Mouse (Mus musculus) WW6 (cell line): Measurements from ENCODE around the gene Peli2.

Experiments used
- DNase-seq: peaks from one replicate; pipeline ENCODE4 v3.0.0-alpha.2; 2013; ENCODE audit warnings: low read depth, low spot score

Peli2 gene

DNA sequence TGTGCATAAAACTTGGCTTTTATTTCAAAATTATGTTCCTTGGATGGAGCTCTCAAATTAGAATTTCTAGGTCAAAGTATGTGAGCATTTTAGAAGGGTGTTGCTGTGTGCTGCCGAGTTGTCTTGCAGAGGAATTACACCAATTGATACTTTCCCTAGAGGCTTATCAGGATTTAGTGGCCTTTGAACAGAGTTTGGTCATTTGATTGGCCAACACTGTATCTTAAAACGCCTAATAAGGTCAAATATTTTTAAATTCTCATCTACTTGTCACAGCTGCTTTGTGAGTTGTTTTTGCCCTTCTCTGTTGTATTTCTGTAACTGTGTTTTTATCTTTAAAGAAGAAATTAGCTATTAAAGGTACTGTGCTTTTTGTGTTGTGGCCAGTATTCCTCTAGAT lies 32.4 kb downstream of the Peli2 start:
- no peak for DNase-seq

DNA sequence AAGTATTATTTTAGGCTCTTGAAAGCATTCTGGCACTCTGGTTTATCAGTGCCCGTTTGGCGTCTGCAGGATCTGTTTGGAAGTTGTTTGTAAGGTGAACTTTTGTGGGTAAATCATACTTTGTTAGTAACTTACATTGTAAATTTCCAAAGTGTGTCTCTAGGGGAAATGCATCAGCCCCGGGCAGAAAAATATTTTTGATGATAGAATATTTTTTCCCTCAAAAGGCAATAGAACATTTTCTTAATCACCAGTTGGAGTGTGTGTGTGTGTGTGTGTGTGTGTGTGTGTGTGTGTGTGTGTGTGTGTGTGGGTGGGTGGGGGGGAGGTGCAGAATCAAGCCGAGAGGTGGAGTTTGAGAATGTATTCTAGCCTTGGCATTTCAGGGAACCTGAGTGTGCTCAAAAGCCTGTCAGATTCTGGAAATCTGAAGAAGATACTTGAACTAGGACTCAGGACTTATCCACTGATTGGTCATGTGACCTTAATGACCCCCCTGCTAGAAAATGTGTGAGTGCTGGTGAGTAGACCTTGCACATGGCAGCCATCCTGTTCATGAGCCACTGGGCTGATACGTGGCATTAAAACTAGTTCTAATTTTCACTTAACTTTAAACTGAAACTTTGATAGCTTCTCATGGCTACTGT lies 33.4 kb downstream of the Peli2 start:
- no peak for DNase-seq

DNA sequence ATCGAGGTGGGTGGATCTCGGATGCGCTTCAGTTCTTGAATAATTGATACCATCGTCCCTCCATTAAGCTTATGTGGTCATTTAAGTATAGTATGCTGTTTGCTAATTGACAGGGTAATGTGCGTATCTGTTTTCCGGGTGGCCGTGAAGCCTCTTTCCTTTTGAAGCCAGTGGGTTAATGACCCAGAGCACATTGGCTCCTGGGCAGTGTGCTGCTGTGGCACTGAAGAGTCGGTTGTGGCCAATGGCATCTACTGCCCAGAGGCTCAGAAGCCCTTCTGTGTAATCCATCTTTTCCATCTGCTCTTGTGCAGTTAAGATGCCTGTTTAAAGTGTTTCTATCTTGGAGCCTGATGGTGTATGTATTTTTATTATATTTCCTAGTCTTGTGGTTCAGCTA lies 34.0 kb downstream of the Peli2 start:
- no peak for DNase-seq

DNA sequence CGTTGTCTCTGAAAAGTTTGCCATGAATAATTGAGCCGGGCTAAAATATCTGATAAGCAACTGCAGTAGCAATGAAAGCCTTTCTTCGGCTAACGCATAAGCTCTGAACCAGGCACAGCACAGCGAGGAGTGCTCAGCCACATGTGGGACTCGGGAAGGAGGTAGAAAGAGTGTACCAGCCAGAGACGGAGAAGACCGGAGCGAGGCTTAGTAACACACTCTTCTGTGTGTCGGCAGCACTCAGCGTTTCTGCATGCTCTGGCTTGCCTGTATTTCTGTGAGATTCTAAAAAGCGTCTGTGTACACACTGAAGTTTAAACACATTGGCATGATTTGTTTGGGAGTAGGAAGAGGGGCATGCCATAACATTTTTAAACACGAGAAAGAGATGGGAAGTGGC lies 34.5 kb downstream of the Peli2 start:
- DNase-seq, result no peak

DNA sequence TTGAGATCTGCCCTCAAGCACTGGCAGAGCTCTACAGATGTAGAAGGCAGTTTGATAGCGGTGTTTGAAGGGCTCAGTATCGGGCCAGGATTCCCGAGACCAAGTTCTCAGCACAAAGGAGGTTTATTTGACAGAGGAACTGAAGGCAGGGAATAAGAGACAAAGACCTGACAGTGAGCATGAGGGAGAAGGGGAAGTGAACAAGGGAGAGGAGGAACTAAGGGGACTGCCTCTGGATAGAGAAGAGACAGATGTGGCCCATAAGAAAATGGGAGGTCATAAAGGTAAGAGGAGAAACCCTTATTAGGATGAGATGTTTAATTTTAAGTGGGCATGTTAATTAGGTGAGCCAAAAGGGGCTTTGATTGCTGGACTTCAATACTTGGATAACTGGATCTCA lies 36.5 kb downstream of the Peli2 start:
- DNase-seq, result no peak

DNA sequence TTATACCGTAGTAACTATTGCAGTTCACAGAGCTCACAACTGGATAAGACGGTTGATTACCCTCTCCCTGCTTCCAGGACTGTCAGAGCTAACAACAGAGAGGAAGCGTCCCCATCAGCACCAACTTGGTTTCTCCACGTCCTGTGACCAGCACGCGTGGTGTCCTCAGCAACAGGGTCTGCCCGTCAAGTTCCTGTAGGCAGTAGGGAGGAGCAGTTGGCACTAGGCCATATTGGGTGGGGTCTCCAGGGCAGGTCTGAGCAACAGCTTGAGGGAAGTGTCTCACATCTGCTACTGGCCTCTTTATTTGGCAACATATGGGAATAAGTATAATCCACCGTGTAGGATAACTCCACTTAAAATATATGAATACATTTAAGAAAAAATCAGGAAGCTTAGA lies 37.2 kb downstream of the Peli2 start:
- DNase-seq, result no peak

DNA sequence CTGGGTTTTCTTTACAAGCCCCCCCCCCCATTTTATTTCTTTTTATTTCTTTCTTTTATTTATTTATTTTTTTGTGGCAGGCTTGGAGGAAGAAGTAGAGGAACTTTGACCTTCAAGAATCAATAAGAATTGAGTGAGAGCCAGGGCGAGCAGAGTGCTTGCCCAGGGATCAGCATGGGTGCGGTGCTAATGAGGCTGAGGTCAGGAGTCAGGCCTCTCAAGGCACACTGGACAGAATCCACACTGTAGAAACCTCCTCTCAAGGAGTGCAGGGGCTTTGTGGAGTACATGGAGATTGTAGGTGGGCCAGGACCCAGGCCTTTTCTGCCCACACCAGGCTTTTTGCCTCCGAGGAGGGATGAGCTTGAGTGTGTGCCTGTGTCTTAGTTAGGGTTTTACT lies 38.8 kb downstream of the Peli2 start:
- DNase-seq, result no peak

DNA sequence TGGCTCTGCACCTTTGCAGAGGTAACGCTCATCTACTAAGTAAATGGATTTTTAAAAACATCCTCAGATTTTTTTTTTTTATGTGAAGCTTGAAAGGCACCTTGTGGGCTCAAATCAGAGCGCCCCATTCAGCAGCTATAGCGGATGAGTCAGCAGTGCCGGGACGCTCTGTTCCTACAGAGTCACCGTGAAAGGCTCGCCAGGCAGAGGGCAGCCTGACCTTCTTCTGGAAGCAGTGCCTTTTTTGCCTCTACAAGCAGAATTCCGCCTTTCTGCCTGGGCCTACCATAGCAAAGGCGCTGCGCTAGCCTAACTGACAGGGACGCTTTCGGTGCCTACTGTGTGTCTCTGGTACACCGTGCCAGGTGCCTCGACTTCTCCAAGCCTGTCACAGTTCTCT lies 41.8 kb downstream of the Peli2 start:
- no peak for DNase-seq

DNA sequence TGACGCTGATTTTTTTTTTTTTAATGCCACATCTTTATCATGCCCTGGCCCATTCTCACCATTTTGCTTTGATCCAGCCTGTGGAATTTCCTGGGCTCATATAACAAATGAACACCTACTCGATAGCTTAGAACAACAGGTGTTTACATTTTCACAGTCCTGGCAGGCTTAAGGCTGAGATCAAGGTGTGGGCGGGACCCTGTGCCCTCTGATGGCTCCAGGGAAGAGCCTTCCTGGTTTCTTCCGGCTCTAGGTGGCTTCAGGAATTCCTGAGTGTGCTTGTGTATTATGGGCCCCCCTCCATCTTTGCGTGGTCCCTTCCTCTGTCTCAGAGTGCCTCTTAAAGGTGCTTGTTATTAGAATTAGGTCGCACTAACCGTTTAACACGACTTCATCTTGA lies 44.3 kb downstream of the Peli2 start:
- DNase-seq, result no peak

DNA sequence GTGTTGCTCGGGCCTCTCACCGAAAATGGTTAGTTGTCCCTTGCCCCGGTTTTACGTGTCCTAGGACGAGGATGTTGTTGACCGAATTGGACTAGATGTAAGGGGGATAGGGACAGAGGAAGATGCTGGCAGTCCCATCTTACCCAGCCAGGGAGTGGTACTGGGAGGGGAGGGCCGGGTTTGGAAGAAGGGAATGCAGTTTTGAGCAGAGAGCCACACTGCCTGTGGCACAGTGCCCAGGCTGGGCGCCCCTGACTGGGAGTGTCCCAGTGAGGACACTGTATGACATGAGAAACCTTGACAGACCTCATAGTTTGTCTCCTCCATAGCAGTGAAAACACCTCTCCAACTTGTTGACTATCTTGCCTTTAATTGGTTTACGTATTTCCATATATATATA lies 45.8 kb downstream of the Peli2 start:
- no peak for DNase-seq

DNA sequence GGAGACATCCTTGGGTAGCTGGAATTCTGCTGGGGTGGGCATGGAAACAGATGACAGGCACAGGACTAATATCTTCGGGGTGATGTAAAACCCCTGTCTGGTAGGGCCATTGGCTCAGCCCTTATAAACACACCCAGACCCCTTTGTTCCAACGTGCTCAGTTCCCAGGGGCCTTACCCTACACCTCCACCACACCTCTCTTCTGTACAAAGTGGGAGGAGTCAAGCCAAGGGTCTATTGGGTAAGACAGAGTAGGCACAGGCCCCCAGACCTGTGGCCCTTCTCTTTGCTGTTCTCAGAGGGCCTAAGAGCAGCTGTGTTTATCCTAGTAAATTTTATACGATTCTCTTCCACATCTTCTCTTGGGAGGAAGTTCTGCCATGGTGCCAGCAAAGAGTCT lies 46.4 kb downstream of the Peli2 start:
- no peak for DNase-seq

DNA sequence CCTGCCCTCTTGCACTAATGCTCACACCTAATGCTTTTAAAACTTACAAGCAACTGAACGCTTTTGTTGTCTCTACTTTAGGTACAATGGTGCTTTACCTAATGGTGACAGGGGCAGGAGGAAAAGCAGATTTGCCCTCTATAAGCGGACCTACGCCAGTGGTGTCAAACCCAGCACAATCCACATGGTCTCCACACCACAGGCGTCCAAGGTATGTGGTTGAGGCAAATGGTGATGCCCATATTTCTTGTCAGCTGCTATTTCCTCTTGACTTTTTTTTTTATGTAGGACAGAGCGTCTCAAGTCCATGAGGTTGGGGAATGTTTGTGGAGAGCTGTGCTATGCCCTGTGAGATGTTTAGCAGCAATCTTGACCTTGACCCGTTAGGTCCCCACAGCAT lies 47.5 kb downstream of the Peli2 start:
- no peak for DNase-seq

DNA sequence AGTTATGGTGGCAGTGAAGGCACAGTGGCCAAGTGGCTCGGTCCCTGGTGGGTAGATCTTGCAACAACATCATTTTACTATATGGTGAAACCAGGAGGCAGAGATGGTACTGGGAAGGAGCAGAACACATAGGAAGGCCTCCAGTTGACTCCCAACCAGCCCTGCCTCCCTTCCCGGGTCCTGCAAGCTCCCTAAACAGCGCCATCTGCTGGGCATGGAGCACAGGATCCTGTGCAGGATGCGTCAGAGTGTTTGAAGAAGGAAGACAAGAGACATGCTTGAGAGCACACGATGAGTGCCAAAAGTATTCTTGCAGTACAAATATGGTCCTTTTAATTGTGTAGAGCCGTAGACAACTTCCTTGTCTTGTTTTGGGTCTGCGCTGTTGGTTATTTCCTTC lies 49.3 kb downstream of the Peli2 start:
- DNase-seq, result peak; percentile 38

DNA sequence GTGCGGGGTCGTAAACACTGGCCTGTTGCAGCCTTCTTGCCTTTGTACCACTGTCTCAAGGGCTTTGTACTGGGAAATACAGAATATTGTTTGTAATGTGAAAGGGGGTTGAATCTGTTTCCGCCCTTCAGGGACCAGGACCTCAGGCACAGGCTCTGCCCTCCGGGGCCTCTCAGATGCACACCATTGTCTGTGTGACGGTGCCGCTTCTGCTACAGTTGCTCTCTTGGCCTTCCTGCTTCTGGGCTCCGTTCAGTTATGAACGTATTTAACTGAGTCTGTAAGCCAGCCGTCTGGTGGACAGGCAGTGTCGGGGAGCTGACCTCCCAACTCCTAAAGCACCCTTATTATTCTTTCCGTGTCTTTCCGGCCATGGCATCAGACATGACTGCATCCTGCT lies 50.6 kb downstream of the Peli2 start:
- no peak for DNase-seq

DNA sequence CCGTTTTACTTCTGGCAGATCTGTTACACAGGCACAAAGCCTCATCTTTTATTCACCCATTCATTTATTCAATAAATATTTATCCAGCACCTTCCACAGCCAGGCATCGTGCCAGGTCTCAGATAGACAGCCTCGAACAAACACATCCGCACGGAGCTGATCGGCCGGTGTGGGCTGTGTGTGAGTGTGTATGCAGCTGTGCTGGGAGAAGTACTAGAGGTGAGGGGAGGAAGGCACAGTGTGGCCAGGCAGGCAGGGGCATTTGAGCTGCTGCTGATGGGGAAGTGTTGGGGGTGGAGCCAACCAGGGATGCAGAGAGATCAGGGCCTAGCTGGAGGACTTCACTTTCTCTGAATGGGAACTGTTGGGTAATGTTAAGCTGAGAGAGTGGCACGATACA lies 51.4 kb downstream of the Peli2 start:
- no peak for DNase-seq

DNA sequence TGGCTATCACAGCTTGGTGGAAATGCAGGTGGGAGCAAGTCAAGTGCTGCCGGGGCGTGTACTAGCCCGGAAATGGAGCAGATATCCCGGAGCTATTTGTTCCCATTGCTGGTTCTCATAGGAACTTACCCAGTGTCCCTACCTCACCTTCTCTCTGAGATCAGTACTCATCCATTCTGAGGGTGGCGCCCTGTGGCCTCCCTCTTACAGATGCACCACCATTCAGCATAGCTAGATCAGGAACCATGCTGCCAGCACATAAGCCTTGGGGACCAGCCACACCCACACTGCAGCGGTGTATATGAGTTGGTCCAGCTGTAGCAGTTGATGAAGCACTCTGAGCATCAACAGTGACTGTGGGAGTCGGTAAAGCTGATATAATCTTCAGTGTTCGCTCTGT lies 52.3 kb downstream of the Peli2 start:
- no peak for DNase-seq

DNA sequence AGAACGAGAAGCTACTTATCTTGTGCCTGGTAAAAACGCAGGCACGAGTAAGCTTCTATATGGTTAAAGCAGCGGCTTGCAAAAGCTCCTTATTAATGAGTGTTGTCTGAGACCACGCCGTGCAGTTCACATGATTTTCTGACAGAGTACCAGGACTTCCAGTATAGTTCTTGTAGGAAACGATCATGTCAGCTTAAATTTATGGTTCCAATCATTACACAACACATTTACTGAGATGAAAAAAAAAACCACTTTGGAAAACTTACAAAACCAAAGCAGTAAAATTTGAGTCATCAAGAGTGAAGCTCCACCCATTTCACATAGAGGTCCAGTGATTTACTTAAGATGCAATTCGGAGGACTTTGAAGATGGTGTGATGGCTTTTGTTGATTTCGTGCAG lies 53.2 kb downstream of the Peli2 start:
- no peak for DNase-seq

DNA sequence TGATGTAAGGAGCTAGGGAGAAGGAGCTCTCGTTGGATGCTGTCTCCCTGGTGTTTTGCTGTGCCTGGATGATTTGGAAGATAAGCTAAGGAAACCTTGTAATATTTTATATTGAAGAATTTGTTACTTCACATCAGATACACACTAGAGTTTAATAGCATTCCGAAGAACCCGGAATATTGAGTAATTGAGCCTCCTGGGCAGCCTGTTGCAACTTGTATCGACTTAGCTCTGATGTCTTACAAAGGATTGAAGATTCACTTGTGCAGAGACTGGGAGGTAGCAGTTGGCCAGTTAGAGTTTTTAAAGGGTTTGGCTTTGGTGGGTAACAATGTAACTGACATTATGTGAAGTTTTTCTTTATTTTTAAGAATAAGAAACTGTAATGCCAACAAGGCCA lies 53.7 kb downstream of the Peli2 start:
- DNase-seq, result no peak

DNA sequence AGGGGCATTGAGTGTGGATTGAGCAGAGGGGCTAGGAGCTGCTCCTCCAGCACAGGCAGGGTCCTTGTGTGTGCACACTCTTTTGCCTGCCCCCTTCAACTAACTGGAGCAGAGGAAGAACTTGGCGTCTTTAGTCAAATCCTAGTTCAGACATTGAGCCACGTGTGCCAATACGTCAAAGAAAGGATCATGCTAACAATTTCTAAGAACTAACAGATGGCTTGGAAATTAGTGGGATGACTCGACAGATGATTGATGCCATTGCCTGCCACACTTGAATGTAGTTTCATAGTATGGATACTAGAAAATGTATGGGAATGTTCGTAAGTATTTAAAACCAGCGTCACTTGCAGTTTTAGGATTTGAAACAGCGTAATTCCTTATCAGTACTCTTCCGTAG lies 54.5 kb downstream of the Peli2 start:
- DNase-seq, result no peak

DNA sequence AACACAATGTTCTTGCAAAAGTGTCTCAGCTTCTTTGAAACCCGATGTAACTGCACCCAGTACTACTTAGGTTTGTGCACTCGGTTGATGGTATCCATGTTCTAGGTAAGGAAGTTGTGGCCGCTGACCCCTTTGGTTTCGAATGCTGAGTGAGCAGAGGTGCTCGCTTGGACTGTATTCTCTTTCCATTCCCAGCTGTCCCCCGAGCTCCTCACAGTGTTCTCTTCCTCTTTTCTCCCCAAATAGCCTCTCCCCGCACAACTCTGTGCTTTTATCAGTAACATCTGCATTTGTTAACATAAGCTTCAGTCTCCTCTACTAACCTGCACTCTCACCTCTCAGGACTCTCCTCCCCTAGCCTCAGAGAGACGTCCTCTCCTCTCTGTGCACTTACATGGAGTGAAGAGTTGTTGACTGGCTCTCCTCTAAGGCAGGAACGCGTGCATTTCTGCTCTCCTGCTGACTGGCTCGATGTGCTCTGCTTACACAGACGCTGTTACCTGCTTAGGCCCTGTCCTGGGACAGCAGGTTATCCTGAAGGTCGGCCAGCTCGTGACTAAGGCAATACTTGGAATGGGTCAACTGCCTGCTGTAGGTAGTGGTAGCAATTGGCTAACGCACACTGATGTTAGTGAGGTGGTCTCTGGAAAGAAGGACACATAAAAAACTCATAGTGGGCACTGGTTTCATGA lies 57.8 kb downstream of the Peli2 start:
- no peak for DNase-seq

DNA sequence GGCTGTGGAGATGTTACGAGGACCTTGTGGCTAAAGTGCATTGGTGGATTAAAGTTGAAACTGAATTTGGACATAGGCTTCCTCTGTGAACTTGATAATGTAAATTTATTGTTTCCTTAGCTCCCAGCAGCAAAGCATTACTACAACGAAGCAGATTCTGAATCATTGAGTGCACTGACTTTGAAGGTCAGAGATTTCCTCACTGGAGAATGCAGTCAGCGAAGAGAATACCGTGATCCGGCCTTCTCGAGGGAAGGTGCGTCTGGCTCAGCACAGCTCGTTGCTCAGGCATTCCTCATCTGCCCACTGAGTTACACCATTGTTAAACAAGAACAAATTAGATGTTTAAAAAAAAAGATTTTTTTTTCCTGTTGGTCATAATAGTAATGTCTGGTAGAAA lies 58.4 kb downstream of the Peli2 start:
- DNase-seq, result no peak

DNA sequence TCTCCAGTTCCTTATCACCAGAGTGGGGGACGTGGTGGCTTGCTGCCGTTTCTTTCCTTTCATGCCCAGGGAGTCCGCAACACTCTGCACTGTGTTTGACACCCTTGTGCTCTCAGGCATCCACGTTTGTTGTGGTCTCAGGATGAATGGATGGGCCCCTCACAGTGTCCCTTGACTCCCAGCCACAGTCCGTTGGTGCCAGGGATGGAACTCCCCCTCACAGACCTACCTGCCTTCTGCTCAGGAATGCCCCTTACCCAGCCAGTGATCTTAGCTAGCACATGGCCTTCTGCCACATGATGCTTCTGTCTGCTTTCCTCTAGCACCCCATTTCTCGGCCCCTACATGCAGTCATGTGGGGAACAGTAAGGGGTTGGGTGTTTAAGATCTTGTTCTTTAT lies 65.7 kb downstream of the Peli2 start:
- DNase-seq, result no peak

DNA sequence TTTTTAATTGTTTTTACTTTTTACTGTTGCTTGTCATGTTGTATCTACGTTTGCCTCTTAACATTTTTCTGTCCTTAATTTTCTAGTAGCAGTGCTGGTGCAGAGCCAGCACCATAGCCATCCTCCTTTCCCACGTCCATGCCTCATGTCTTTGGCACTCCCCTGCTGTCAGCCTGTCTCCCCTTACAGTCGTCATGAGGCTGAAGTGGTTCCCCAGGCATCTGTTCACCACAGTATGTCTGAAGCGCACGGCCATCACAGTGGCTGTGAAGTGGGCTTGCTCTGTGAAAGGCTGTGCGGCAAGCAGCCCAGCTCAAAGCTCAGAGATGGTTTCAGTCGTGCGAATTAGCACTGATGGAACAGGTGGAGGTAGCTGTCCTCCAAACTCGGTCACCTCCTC lies 66.5 kb downstream of the Peli2 start:
- DNase-seq, result no peak

DNA sequence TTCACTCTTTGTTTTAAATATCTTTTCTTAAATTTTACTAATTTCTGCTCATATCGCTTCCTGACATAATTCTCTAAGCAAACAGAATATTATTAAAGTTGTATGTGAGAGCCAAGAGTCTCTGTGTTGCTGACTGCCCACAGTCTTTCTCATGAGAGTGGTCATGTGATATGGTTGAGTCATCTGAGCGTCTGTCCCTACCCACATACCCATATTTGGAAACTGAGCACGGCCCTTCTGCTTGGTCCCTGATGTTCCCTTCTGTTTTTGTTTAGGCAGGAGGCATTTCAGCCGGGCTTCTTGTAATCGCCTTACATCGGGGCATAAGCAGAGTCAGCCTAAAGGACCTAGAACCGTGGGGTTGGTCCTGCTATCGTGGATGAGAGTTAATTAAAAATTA lies 68.7 kb downstream of the Peli2 start:
- no peak for DNase-seq
